Mouse (Mus musculus) Patski (cell line): ENCODE data around the gene Srgap1. TPM values are rescaled to one million over a fixed set of nuclear protein-coding genes. Genes with fewer than 3 reads are reported as not detected.
A peak's percentile ranks its signal among the peaks of the same experiment; 100 is the strongest.

ENCODE experiments used
- ATAC-seq: fragments of 100-300 bp; one replicate; pipeline ENCODE4 v1.8.0; 2021
- CTCF ChIA-PET: fragments of 350-600 bp; sonication (Branson Sonifier 250); formaldehyde crosslinking; loops from one replicate; lab custom pipeline; 2022; ENCODE audit warnings: inconsistent platforms; lab: Charles Lee
- POLR2A ChIA-PET: fragments of 350-600 bp; sonication (Branson Sonifier 250); formaldehyde crosslinking; loops from one replicate; lab custom pipeline; 2022; ENCODE audit warnings: antibody characterized with exemption, inconsistent platforms; lab: Charles Lee
- DNase-seq: peaks from one replicate; pipeline ENCODE4 v3.0.0-alpha.2; 2011; ENCODE audit warnings: low read depth, low spot score
- H3K27me3 ChIP-seq: fragments of 371-371 bp; one replicate; pipeline ENCODE4 v1.5.1; 2021
- CTCF ChIP-seq: fragments of 100-300 bp; IDR thresholded peaks from one replicate; pipeline ENCODE4 v1.5.1; 2021
- in situ Hi-C: fragments of 300-500 bp; cut with MboI; formaldehyde crosslinking; loops from 3 replicates; pipeline ENCODE4 v1.11.1; 2018; ENCODE audit warnings: low pct_unique_long_range_greater_than_20kb, mixed read lengths
- polyA plus RNA-seq: library from polyadenylated mRNA; unstranded; gene quantifications from one replicate; pipeline ENCODE4 v1.2.3, GENCODE M21; 2021

Gene Srgap1
- polyA plus RNA-seq, 1 experiment from 2014 or later: 17.4 TPM

DNA sequence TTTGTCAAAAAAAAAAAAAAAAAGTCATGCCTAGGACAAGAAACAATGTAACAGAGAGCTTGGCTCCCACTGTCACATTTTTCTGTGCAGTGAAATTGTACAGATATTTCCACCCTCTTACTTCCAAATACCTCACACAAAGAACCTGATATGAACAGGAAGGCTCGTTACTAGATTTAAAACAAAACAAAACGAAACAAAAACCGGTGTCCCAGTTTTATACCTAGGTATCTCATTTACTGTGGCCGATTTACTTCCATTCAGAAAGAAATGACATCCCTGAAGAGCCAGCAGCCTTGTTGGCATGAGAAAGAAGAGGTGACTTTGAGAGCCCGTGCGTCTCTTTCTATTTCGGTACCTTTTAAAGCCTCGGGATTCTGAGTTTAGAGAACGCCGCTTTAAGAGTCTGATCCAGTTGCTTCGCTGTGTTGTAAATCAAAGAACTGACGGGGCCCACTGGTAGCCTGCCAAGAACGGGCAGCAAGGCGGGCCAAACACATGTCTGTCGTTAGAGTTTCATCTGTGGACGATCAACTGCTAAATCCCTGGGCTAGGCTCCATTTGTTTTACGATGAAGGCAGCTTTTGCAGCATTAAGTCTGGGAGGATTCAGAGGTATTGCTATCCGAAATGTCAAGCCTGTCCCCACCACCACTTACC is 210.5 kb downstream of the Srgap1 start:
- H3K27me3 ChIP-seq: no peaks in the 10 kb centered on the region
- ATAC-seq (no peak), DNase-seq (peak; percentile 58)
- CTCF ChIA-PET: no interaction called here
- in situ Hi-C loops: loop anchor here (5.0 kb wide), 1 partner anchor 216 kb away; no protein-coding TSS in a partner anchor
- POLR2A ChIA-PET: interaction anchor here (0.9 kb wide), 1 partner anchor 214 kb away, joined by 5 read pairs; no protein-coding TSS in a partner anchor
- no peak for TF ChIP-seq CTCF

DNA sequence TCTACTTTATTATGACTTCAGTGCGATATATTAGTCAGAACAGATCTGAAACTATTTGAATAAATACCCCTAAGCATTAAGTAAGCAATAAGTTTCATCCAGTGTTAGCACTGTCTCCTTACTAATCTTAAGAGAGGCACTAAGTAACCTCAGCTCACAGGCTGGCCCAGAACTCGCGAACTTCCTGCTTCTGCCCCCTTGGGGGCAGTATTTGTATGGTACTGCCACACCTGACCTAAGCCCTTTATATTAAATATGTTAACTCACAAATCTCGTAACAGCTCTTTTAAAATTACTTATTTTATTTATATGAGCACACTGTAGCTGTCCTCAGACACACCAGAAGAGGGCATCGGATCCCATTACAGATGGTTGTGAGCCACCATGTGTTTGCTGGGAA is 213.7 kb downstream of the Srgap1 start:
- ChIA-PET POLR2A (interaction anchor here (0.8 kb wide), 1 partner anchor 79 kb away, joined by 3 read pairs; no protein-coding TSS in a partner anchor), CTCF (interaction anchor here (0.6 to 3.0 kb wide), 6 partner anchors 10 to 220 kb away, joined by 3 to 14 read pairs (median 4); no protein-coding TSS in a partner anchor)
- no peaks in the 10 kb centered on the region for H3K27me3 ChIP-seq
- DNase-seq (no peak), ATAC-seq (no peak)
- in situ Hi-C loops: loop anchor here (5.0 kb wide), 1 partner anchor 71 kb away; no protein-coding TSS in a partner anchor
- TF ChIP-seq CTCF: peak; percentile 54

DNA sequence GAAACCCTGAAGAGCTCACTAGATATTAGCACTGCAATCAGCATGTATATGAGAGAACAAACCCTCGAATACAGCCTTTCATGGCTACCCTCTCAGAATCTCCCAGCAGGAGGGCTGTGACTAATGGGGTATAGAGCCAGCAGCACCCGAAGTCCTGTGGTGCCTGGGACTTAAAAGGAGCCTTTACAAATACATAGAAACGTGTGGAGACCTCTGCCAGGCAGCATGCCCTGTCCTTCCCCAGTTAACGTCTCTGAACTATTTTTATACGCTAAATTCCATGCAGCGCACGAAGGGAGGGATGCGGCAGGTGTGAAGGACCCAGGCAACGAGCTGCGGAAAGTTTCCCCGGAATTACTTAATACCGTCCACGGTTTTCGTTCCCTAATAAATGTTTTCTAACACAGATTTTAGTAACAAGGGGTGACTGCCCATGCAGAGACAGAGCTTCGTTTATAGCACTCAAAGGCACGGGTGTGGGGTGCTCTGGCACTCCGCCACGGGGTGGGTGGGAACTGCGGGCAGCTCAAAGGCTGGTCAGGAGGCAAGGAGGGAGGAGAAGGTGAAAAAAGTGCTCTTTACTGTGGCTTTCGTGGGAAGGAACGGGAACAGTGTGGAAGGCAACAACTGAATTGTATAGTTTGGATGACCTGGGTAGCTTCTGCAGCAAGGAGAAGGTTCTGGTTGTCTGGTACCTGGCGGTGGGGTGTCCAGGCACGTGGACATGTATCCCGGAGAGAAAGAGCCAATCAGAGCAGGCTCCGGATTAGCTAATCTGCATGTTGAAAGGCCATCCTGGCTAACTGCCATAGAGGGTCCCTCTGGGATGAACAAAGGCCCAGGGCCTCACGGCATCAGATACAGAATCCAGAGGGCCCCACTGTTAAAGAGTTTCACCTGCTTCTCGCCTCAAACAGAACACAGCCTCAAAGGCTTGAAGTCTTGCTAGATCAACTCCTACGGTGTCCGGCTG is 216.5 kb downstream of the Srgap1 start:
- DNase-seq: no peak
- CTCF ChIA-PET: interaction anchor here (1.1 kb wide), 1 partner anchor 216 kb away, joined by 3 read pairs; the partner anchor contains the start of gene Srgap1
- TF ChIP-seq CTCF: no peak
- no peaks in the 10 kb centered on the region for H3K27me3 ChIP-seq
- POLR2A ChIA-PET: no interaction called here
- in situ Hi-C loops: loop anchor here (5.0 kb wide), 1 partner anchor 68 kb away; no protein-coding TSS in a partner anchor
- ATAC-seq: no peak

DNA sequence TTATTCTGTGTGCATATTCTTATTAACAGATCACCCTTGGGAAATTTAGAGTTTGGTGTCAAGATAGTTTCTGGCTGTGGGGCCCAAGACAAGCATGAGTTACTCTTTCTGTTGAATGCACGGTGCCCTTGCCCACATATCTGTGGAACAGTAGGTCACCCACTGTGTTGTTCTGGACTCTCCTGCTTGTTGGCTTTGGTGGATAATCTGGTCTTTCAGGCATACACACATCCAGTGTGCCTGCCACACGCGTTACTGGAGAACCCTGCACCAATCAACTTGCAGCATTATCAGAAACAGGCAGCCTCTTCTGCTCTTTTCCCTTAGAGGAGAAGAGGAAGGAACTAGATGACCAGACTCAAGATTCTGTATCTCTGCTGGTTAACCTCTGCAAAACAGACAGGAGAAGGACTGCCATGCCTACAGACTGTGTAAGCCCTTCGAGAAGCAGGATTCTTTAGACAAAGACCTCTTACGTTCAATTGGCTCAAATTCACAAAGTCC is 217.3 kb downstream of the Srgap1 start:
- in situ Hi-C loops: loop anchor here (5.0 kb wide), 1 partner anchor 68 kb away; no protein-coding TSS in a partner anchor
- DNase-seq (no peak), ATAC-seq (no peak)
- POLR2A ChIA-PET: no interaction called here
- CTCF ChIA-PET: no interaction called here
- no peaks in the 10 kb centered on the region for H3K27me3 ChIP-seq
- no peak for TF ChIP-seq CTCF

DNA sequence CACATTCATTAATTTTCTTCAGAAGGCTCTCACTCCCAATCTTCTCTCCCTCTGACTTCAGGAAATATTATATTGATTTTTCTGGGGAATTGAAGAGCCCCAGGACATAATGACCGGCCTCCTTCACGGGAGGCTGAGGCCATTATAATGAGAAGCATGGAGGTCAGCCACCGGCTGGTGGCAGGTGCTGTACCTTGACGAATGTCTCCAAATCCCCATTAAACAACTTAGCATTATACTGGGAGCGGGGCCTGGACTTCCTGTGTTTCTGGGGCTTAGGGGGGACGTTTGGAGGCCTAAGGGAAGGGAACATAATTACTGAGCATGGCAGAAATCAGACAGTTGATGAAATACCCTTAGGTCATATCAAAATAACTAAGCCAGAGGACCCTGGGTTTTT is 218.1 kb downstream of the Srgap1 start:
- no peaks in the 10 kb centered on the region for H3K27me3 ChIP-seq
- ChIA-PET CTCF (interaction anchor here (0.9 kb wide), 1 partner anchor 20 kb away, joined by 3 read pairs; no protein-coding TSS in a partner anchor), POLR2A (no interaction called here)
- no peak for DNase-seq
- in situ Hi-C loops: no loop called here
- no peak for TF ChIP-seq CTCF
- no peak for ATAC-seq

DNA sequence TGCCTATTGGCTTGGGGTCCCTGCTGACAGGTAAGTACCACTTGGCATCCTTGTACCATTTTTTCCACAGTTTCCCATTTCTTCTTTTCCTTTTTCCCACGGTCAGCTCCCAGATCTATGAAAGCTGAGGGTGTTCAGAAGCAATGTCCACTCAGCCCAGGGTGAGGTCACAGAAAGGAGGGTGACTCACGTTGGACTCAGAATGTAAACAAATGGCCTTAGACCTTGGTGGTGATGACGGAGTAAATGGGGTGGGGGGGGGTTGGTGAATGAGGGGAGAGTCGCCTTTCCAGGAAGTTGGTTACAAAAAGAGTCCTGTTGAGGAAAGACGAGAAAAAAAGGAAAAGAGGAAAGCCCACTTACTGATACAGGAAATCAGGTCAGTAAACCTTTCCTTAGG is 224.4 kb downstream of the Srgap1 start:
- no peak for ATAC-seq
- H3K27me3 ChIP-seq: no peaks in the 10 kb centered on the region
- POLR2A ChIA-PET: no interaction called here
- no peak for TF ChIP-seq CTCF
- in situ Hi-C loops: no loop called here
- DNase-seq: no peak
- CTCF ChIA-PET: interaction anchor here (1.9 kb wide), 1 partner anchor 10 kb away, joined by 8 read pairs; no protein-coding TSS in a partner anchor

DNA sequence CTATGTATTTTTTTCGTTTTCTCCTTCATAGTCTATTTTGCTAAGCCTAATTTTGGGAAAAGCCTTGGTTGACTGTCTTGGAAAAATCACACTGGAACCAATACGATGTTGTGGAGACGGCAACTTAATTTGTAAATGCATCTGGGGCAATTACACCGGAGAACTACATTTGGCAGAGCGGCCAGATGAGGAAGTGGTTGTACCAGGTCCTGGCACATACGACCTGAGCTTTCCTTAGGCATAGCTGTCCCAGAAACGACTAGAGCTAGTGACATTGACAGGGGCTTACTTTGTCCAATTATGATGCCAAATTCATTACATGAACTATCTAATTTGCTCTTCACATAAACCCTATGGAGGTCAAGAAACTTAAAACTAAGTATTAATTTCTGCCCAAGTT is 226.3 kb downstream of the Srgap1 start:
- H3K27me3 ChIP-seq: no peaks in the 10 kb centered on the region
- POLR2A ChIA-PET: no interaction called here

DNA sequence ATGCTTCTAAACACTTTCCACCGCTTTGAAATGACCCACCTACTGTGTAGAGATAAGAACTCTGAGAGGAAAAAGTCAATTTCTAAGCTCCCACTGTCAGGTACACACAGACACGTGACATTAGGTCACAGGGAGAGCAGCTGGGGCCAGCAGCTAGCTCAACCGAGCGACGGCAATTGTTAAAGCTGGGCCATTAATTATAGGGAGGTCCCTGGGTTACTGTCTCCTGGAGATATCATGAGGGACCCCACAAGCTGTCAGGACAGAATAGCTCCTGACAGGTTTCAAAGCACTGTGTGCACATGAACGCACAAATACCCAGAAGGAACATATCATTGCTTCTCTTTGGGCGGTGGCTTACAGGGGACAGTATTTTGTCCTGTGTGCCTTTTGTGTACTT is 229.1 kb downstream of the Srgap1 start:
- no peak for TF ChIP-seq CTCF
- ATAC-seq: no peak
- no peaks in the 10 kb centered on the region for H3K27me3 ChIP-seq
- CTCF ChIA-PET: interaction anchor here (1.4 kb wide), 1 partner anchor 234 kb away, joined by 3 read pairs; no protein-coding TSS in a partner anchor
- in situ Hi-C loops: no loop called here
- POLR2A ChIA-PET: no interaction called here
- no peak for DNase-seq

More for the DNA sequence above, 226.3 kb downstream of the Srgap1 start:
- CTCF ChIA-PET: no interaction called here
- ATAC-seq (no peak), DNase-seq (no peak)
- in situ Hi-C loops: no loop called here
- no peak for TF ChIP-seq CTCF

DNA sequence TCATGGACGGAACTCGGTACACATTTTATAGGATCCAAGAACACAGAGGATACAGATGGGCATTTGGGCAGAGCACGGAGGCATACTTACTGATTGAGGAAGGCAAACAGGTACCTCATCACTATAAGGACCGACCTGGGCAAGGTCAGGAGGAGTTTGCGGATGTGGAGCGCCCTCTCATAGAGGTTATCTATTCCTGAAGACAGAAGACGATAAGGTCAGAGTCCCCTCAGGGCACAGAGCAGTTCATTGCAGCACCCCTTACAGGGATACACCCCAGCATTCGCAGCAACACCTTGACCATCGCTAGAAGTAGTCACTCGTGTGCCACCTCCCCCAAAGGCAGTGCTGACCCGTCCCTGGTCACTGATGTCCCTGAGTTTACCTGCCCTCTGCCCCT is 239.3 kb downstream of the Srgap1 start:
- ChIA-PET CTCF (interaction anchor here (1.1 kb wide), 1 partner anchor 244 kb away, joined by 3 read pairs; no protein-coding TSS in a partner anchor), POLR2A (no interaction called here)
- ATAC-seq (no peak), DNase-seq (no peak)
- in situ Hi-C loops: no loop called here
- no peak for TF ChIP-seq CTCF
- H3K27me3 ChIP-seq: no peaks in the 10 kb centered on the region

DNA sequence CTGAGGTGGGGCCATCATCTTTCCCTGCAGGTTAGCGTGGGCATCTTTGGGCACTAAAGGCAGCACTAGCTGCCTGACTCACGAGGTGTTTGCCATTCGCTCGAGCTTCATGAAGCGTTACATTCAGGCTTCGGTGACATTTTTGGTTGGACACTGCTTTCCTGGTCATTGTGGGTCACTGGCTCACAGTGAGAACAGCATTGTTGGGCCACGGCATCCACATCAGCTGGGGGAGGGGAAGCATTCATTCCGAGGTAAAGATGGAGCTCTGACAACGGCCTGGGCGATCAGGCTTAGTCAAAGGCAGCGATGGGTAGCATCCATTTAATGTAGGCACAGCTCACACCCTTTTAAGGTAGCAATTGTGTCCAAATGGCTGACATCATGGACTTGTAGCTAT is 240.3 kb downstream of the Srgap1 start:
- DNase-seq: no peak
- CTCF ChIA-PET: interaction anchor here (1.7 kb wide), 1 partner anchor 17 kb away, joined by 4 read pairs; no protein-coding TSS in a partner anchor
- TF ChIP-seq CTCF: no peak
- POLR2A ChIA-PET: interaction anchor here (0.6 kb wide), 1 partner anchor 242 kb away, joined by 3 read pairs; no protein-coding TSS in a partner anchor
- in situ Hi-C loops: no loop called here
- ATAC-seq: no peak
- H3K27me3 ChIP-seq: no peaks in the 10 kb centered on the region
